In the genomic region with DNA sequence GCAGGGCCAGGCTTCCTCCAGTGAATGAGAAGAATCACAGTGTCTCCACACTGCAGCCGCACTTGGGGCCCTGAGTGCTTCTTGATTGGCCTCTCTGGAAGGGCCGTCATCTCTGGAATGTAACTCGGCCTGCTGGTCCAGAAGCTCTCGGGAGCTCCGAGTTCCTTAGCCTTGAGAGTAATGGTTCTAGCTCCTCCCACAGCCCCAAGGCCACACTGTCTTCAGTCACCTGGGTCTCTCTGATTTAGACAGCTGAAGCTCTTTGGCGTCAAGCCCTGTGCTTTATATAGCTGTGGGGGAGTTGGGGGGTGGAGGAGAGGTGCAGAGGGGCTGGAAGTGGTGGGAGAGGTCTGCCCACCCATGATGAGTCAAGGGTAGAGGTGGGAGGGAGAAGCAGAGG, we compare ENCODE assay signal across 9 mouse cellular contexts. TPM values are rescaled to one million over a fixed set of nuclear protein-coding genes. Genes with fewer than 3 reads are reported as not detected.
DNase-seq lines count a peak whose midpoint lies in the region; ATAC-seq and TF ChIP-seq lines count a peak whose summit lies in the region.
"Had no signal": no experiment of that assay in that cellular context is flagged by ENCODE, and none has a peak within 500 bp of the region (broad histone marks: within the 10 kb centered on the region; RNA-seq: fewer than 3 reads in every experiment).

No protein-coding gene starts in this region.

- peaks cover 1% of the 10 kb centered on the region; the same call in 1 of the 2 replicates for H3K79me2 ChIP-seq in heart, adult 2 months (replicated peaks; ENCODE audit: control insufficient read depth, insufficient read depth, low read length)

- intact Hi-C loops in heart, adult 2 months (cut with DNase I): no loop called here

- peak overlapping the region; percentile 38 for H3K4me2 ChIP-seq in heart, embryonic 14.5 days (ENCODE audit: low read length)
- 0 out of 2 replicates have a peak overlapping the region, but pooled peaks have one; percentile 4 for H3K4me2 ChIP-seq in heart, embryonic 16.5 days (ENCODE audit: low read depth, low read length)
- 0 out of 2 replicates have a peak overlapping the region, but pooled peaks have one; percentile 15 for H3K4me2 ChIP-seq in stomach, postnatal 0 days (replicated peaks; ENCODE audit: low read depth)
- no peak overlapping the region for H3K4me2 ChIP-seq in hindbrain, embryonic 12.5 days (replicated peaks)
- no peak overlapping the region for H3K4me2 ChIP-seq in hindbrain, embryonic 13.5 days

- peaks cover 17 to 27% of the 10 kb centered on the region in 2 experiments for H3K4me1 ChIP-seq in heart, embryonic 14.5 days (ENCODE audit: control insufficient read depth in 2 of 2, insufficient read depth in 2 of 2, low read length in 2 of 2)
- peaks cover 8% of the 10 kb centered on the region for H3K4me1 ChIP-seq in heart, adult 2 months (ENCODE audit: control insufficient read depth, insufficient read depth, low read length)
- peaks cover 19% of the 10 kb centered on the region for H3K4me1 ChIP-seq in heart, embryonic 16.5 days (ENCODE audit: control insufficient read depth, insufficient read depth, low read length)
- H3K4me1 ChIP-seq in stomach, postnatal 0 days (replicated peaks; ENCODE audit: control insufficient read depth, insufficient read depth): peaks cover 6% of the 10 kb centered on the region
- no peaks in the 10 kb centered on the region for H3K4me1 ChIP-seq in hindbrain, embryonic 12.5 days
- H3K4me1 ChIP-seq in hindbrain, embryonic 13.5 days (replicated peaks): no peaks in the 10 kb centered on the region

- H3K27me3 ChIP-seq in heart, embryonic 14.5 days (ENCODE audit: control insufficient read depth, insufficient read depth, low read length): no peaks in the 10 kb centered on the region
- H3K27me3 ChIP-seq in heart, adult 2 months (ENCODE audit: control insufficient read depth, insufficient read depth, low read length): no peaks in the 10 kb centered on the region
- H3K27me3 ChIP-seq in heart, embryonic 16.5 days (ENCODE audit: control insufficient read depth, insufficient read depth, low read length): no peaks in the 10 kb centered on the region
- H3K27me3 ChIP-seq in stomach, postnatal 0 days (ENCODE audit: control insufficient read depth, insufficient read depth, low read length): no peaks in the 10 kb centered on the region
- H3K27me3 ChIP-seq in hindbrain, embryonic 12.5 days: no peaks in the 10 kb centered on the region
- no peaks in the 10 kb centered on the region for H3K27me3 ChIP-seq in hindbrain, embryonic 13.5 days

- no peak for DNase-seq in heart, adult 2 months
- DNase-seq in liver: peak; percentile 58
- DNase-seq in stomach, postnatal 0 days (ENCODE audit: low spot score): peak; percentile 75
- DNase-seq in right cerebral cortex, adult 18-20 months: no peak
- DNase-seq: right cerebral cortex, postnatal 14 days had no signal

- peak overlapping the region; percentile 58 to 76 for H3K27ac ChIP-seq in heart, embryonic 14.5 days (replicated peaks in 1 of 2; ENCODE audit: control insufficient read depth in 1 of 2, insufficient read depth in 1 of 2, low read depth in 2 of 2, low read length in 2 of 2)
- H3K27ac ChIP-seq in heart, adult 2 months: no peak overlapping the region; the same call in 1 of the 2 replicates
- H3K27ac ChIP-seq in heart, embryonic 16.5 days (ENCODE audit: low read length): peak overlapping the region; percentile 66
- H3K27ac ChIP-seq in stomach, postnatal 0 days (replicated peaks): peak overlapping the region; percentile 82
- H3K27ac ChIP-seq in hindbrain, embryonic 12.5 days: no peak overlapping the region
- H3K27ac ChIP-seq in hindbrain, embryonic 13.5 days: no peak overlapping the region

- no peak overlapping the region for H3K4me3 ChIP-seq in heart, embryonic 14.5 days (ENCODE audit: control insufficient read depth in 1 of 2, insufficient read depth in 1 of 2, low read depth in 1 of 2, low read length in 2 of 2)
- no peak overlapping the region for H3K4me3 ChIP-seq in heart, adult 2 months
- no peak overlapping the region for H3K4me3 ChIP-seq in heart, embryonic 16.5 days (ENCODE audit: low read length)
- H3K4me3 ChIP-seq in stomach, postnatal 0 days (ENCODE audit: low read depth, low read length): no peak overlapping the region
- H3K4me3 ChIP-seq in hindbrain, embryonic 12.5 days: no peak overlapping the region
- no peak overlapping the region for H3K4me3 ChIP-seq in hindbrain, embryonic 13.5 days

- TF ChIP-seq CTCF in heart, adult 2 months (IDR thresholded peaks at IDR 0.05): no peak
- TF ChIP-seq CTCF in stomach, postnatal 0 days (IDR thresholded peaks at IDR 0.05; ENCODE audit: low read depth): no peak

- WGBS in heart, embryonic 14.5 days: 8% methylated on average over 6 of the region's 6 CpGs
- 21% methylated on average over 6 of the region's 6 CpGs for WGBS in heart, adult 2 months
- 17% methylated on average over 6 of the region's 6 CpGs for WGBS in heart, embryonic 16.5 days
- WGBS in stomach, postnatal 0 days: 4% methylated on average over 6 of the region's 6 CpGs
- WGBS in hindbrain, embryonic 12.5 days: 64% methylated on average over 6 of the region's 6 CpGs
- 72% methylated on average over 6 of the region's 6 CpGs for WGBS in hindbrain, embryonic 13.5 days

- peak; percentile 40; the same call in 1 of the 2 replicates for ATAC-seq in heart, embryonic 14.5 days (ENCODE audit: insufficient number of reproducible peaks, insufficient read depth, low FRiP score, low read depth)
- peak; percentile 53 for ATAC-seq in heart, embryonic 16.5 days (replicated peaks; ENCODE audit: extremely low read depth, insufficient read depth, low FRiP score)
- peak; percentile 86 for ATAC-seq in stomach, postnatal 0 days (ENCODE audit: low FRiP score, low TSS enrichment)
- ATAC-seq in hindbrain, embryonic 12.5 days (ENCODE audit: low FRiP score): no peak
- no peak for ATAC-seq in hindbrain, embryonic 13.5 days (ENCODE audit: low FRiP score)

- no peak for TF ChIP-seq EP300 in heart, adult 2 months (IDR thresholded peaks at IDR 0.05; ENCODE audit: insufficient read depth, low read depth, low read length)
- peak; percentile 26 for TF ChIP-seq EP300 in stomach, postnatal 0 days (optimal IDR thresholded peaks at IDR 0.05)

- peak overlapping the region; percentile 45 for H3K9ac ChIP-seq in heart, embryonic 14.5 days (ENCODE audit: low read length)
- H3K9ac ChIP-seq in heart, adult 2 months (ENCODE audit: low read depth, low read length): no peak overlapping the region
- H3K9ac ChIP-seq in heart, embryonic 16.5 days (ENCODE audit: low read length): peak overlapping the region; percentile 52; the same call in 1 of the 2 replicates
- H3K9ac ChIP-seq in stomach, postnatal 0 days (ENCODE audit: low read length): no peak overlapping the region
- H3K9ac ChIP-seq in hindbrain, embryonic 12.5 days: no peak overlapping the region
- no peak overlapping the region for H3K9ac ChIP-seq in hindbrain, embryonic 13.5 days

- TF ChIP-seq POLR2A in heart, adult 2 months (IDR thresholded peaks at IDR 0.05; ENCODE audit: insufficient read depth, low read depth, low read length): no peak

- H3K9me3 ChIP-seq in heart, embryonic 14.5 days (ENCODE audit: control insufficient read depth, low read length): no peaks in the 10 kb centered on the region
- 0 out of 2 replicates have a peak, but pooled peaks cover 2% of the 10 kb centered on the region for H3K9me3 ChIP-seq in heart, embryonic 16.5 days (replicated peaks; ENCODE audit: control insufficient read depth, low read length)
- H3K9me3 ChIP-seq in stomach, postnatal 0 days (ENCODE audit: control insufficient read depth, low read length): no peaks in the 10 kb centered on the region
- no peaks in the 10 kb centered on the region for H3K9me3 ChIP-seq in hindbrain, embryonic 12.5 days (replicated peaks)
- H3K9me3 ChIP-seq in hindbrain, embryonic 13.5 days: no peaks in the 10 kb centered on the region

- 0 out of 2 replicates have a peak, but pooled peaks cover 2% of the 10 kb centered on the region for H3K36me3 ChIP-seq in heart, embryonic 14.5 days (ENCODE audit: control insufficient read depth, insufficient read depth, low read length)
- no peaks in the 10 kb centered on the region for H3K36me3 ChIP-seq in heart, adult 2 months (ENCODE audit: control insufficient read depth, insufficient read depth, low read length)
- H3K36me3 ChIP-seq in heart, embryonic 16.5 days (ENCODE audit: control insufficient read depth, insufficient read depth): no peaks in the 10 kb centered on the region
- no peaks in the 10 kb centered on the region for H3K36me3 ChIP-seq in stomach, postnatal 0 days (ENCODE audit: control insufficient read depth, insufficient read depth, low read length)
- H3K36me3 ChIP-seq in hindbrain, embryonic 12.5 days: no peaks in the 10 kb centered on the region
- H3K36me3 ChIP-seq in hindbrain, embryonic 13.5 days: no peaks in the 10 kb centered on the region

RNA-seq across cellular contexts. Expression of a gene that starts 14.1 kb away (rescaled TPM):
- 14.9 and 16.3 TPM in 2 replicates for polyA plus RNA-seq in heart, embryonic 14.5 days (2014; fragmentation: Nextera tagmentation; extraction: Ambion mirVana)
- total RNA-seq in heart, adult 2 months (2021): 10 to 100 TPM; 14.0 to 14.8 TPM
- polyA plus RNA-seq in heart, adult 2 months (2012; rRNA removed): 48.5 and 55.5 TPM in 2 replicates
- polyA plus RNA-seq in heart, embryonic 16.5 days (2015; fragmentation: Nextera tagmentation; extraction: Ambion mirVana): 13.5 and 15.3 TPM in 2 replicates
- polyA plus RNA-seq in stomach, postnatal 0 days (2015; fragmentation: Nextera tagmentation; extraction: Ambion mirVana): 7.0 and 8.2 TPM in 2 replicates
- polyA plus RNA-seq in hindbrain, embryonic 12.5 days (2016; fragmentation: Nextera tagmentation; extraction: Ambion mirVana): 8.9 TPM in 2 replicates
- polyA plus RNA-seq in hindbrain, embryonic 13.5 days (2015; fragmentation: Nextera tagmentation; extraction: Ambion mirVana): 2.5 and 3.2 TPM in 2 replicates

RNA-seq across cellular contexts. Expression of a gene that starts 30.8 kb away (rescaled TPM):
- 23.2 and 27.6 TPM in 2 replicates for polyA plus RNA-seq in heart, embryonic 14.5 days (2014; fragmentation: Nextera tagmentation; extraction: Ambion mirVana)
- 1 to 10 TPM; 2.0 to 2.7 TPM for total RNA-seq in heart, adult 2 months (2021)
- polyA plus RNA-seq in heart, adult 2 months (2012; rRNA removed): 3.2 and 3.5 TPM in 2 replicates
- polyA plus RNA-seq in heart, embryonic 16.5 days (2015; fragmentation: Nextera tagmentation; extraction: Ambion mirVana): 27.9 and 29.0 TPM in 2 replicates
- 11.8 TPM in 2 replicates for polyA plus RNA-seq in stomach, postnatal 0 days (2015; fragmentation: Nextera tagmentation; extraction: Ambion mirVana)
- polyA plus RNA-seq in hindbrain, embryonic 12.5 days (2016; fragmentation: Nextera tagmentation; extraction: Ambion mirVana): 22.7 and 23.9 TPM in 2 replicates
- polyA plus RNA-seq in hindbrain, embryonic 13.5 days (2015; fragmentation: Nextera tagmentation; extraction: Ambion mirVana): 9.9 and 10.4 TPM in 2 replicates

RNA-seq across cellular contexts. Expression of a gene that starts 39.7 kb away (rescaled TPM):
- polyA plus RNA-seq in heart, embryonic 14.5 days (2014; fragmentation: Nextera tagmentation; extraction: Ambion mirVana): 240 and 243 TPM in 2 replicates
- 10 to 100 TPM; 36.6 to 38.5 TPM for total RNA-seq in heart, adult 2 months (2021)
- 42.1 and 45.1 TPM in 2 replicates for polyA plus RNA-seq in heart, adult 2 months (2012; rRNA removed)
- polyA plus RNA-seq in heart, embryonic 16.5 days (2015; fragmentation: Nextera tagmentation; extraction: Ambion mirVana): 159 and 204 TPM in 2 replicates
- 311 and 314 TPM in 2 replicates for polyA plus RNA-seq in stomach, postnatal 0 days (2015; fragmentation: Nextera tagmentation; extraction: Ambion mirVana)
- polyA plus RNA-seq in hindbrain, embryonic 12.5 days (2016; fragmentation: Nextera tagmentation; extraction: Ambion mirVana): 160 and 185 TPM in 2 replicates
- 153 and 157 TPM in 2 replicates for polyA plus RNA-seq in hindbrain, embryonic 13.5 days (2015; fragmentation: Nextera tagmentation; extraction: Ambion mirVana)

Comparison
In these comparisons a context has a peak if more than half of its experiments do, and no peak if none do; other contexts are left out.
1. H3K27ac ChIP-seq: peak in heart, embryonic 14.5 days (2 of 2), heart, embryonic 16.5 days (single experiment) and stomach, postnatal 0 days (single experiment); none in heart, adult 2 months (single experiment), hindbrain, embryonic 12.5 days (single experiment) and hindbrain, embryonic 13.5 days (single experiment).
2. H3K9ac ChIP-seq: peak in heart, embryonic 14.5 days (single experiment) and heart, embryonic 16.5 days (single experiment); none in heart, adult 2 months (single experiment), stomach, postnatal 0 days (single experiment), hindbrain, embryonic 12.5 days (single experiment) and hindbrain, embryonic 13.5 days (single experiment).
3. ATAC-seq: peak in heart, embryonic 14.5 days (single experiment), heart, embryonic 16.5 days (single experiment) and stomach, postnatal 0 days (single experiment); none in hindbrain, embryonic 12.5 days (single experiment) and hindbrain, embryonic 13.5 days (single experiment).
4. H3K4me2 ChIP-seq: peak in heart, embryonic 14.5 days (single experiment), heart, embryonic 16.5 days (single experiment) and stomach, postnatal 0 days (single experiment); none in hindbrain, embryonic 12.5 days (single experiment) and hindbrain, embryonic 13.5 days (single experiment).
5. DNase-seq: peak in liver (single experiment) and stomach, postnatal 0 days (single experiment); none in heart, adult 2 months (0 of 2) and right cerebral cortex, adult 18-20 months (single experiment).